Mouse (Mus musculus) stomach, embryonic 15.5 days (tissue): Measurements from ENCODE around the gene Dmwd. TPM values are rescaled to one million over a fixed set of nuclear protein-coding genes. Genes with fewer than 3 reads are reported as not detected.

Experiments
- ATAC-seq: fragments of 200-750 bp; cut with Nextera tagmentation; 2 replicates; pipeline ENCODE4 v1.8.0; 2017; ENCODE audit warnings: low read depth, moderate number of reproducible peaks, moderate TSS enrichment; ENCODE audit not compliant: insufficient read depth, low FRiP score
- H3K27ac ChIP-seq: fragments of 300-500 bp; sonication (generic); 2 replicates; pipeline ENCODE4 v1.5.1; 2015; ENCODE audit warnings: mild to moderate bottlenecking, inconsistent platforms
- H3K27me3 ChIP-seq: fragments of 300-500 bp; sonication (generic); replicated peaks from 2 replicates; pipeline ENCODE4 v1.6.1; 2015; ENCODE audit warnings: inconsistent platforms
- H3K36me3 ChIP-seq: fragments of 300-500 bp; sonication (generic); 2 replicates; pipeline ENCODE4 v1.6.1; 2015; ENCODE audit warnings: inconsistent platforms
- H3K4me1 ChIP-seq: fragments of 300-500 bp; sonication (generic); 2 replicates; pipeline ENCODE4 v1.6.1; 2015; ENCODE audit warnings: inconsistent platforms
- H3K4me2 ChIP-seq: fragments of 300-500 bp; sonication (generic); 2 replicates; pipeline ENCODE4 v1.6.1; 2015; ENCODE audit warnings: mild to moderate bottlenecking, inconsistent platforms
- H3K4me3 ChIP-seq: fragments of 300-500 bp; sonication (generic); replicated peaks from 2 replicates; pipeline ENCODE4 v1.5.1; 2015; ENCODE audit warnings: inconsistent platforms
- H3K9ac ChIP-seq: fragments of 300-500 bp; sonication (generic); 2 replicates; pipeline ENCODE4 v1.6.1; 2015; ENCODE audit warnings: inconsistent platforms
- H3K9me3 ChIP-seq: fragments of 300-500 bp; sonication (generic); 2 replicates; pipeline ENCODE4 v1.6.1; 2016; ENCODE audit warnings: inconsistent platforms
- WGBS: fragments of 180-500 bp; shearing (Covaris S2); methylation state at CpG from one replicate; pipeline ENCODE4 v1.1.7; 2015; 5-methylcytosine and 5-hydroxymethylcytosine counted together
- polyA plus RNA-seq: library from polyadenylated mRNA; unstranded; fragments of >200 nt; fragmentation: Nextera tagmentation; extraction: Ambion mirVana; gene quantifications from 2 replicates; pipeline ENCODE4 v1.2.1, GENCODE M21; 2015

The Dmwd gene
- polyA plus RNA-seq, 1 experiment from 2014 or later: 13.7 TPM

DNA sequence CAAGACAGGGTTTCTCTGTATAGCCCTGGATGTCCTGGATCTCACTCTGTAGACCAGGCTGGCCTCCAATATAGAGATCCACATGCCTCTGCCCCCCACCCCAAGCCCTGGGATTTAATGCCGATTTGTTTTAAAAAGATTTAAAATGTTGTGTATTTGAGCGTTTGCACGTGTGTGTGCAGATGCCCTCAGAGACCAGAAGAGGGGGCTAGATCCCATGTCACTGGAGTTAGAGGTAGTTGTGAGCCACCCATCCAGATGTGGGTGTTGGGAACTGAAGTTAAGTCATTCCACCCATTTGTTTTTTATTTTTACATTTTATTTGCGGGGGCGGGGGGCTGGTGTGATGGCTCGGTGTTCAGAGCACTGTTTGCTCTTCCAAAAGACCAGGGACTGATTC, 1.5 kb upstream of the Dmwd start:
- Histone ChIP-seq H3K27ac (no peak overlapping the region), H3K36me3 (peaks cover 13% of the 10 kb centered on the region), H3K4me3 (no peak overlapping the region), H3K4me2 (no peak overlapping the region), H3K27me3 (no peaks in the 10 kb centered on the region), H3K9ac (no peak overlapping the region), H3K9me3 (no peaks in the 10 kb centered on the region), H3K4me1 (peaks cover 20% of the 10 kb centered on the region)
- 90% methylated on average over 6 of the region's 6 CpGs for WGBS
- no peak for ATAC-seq

DNA sequence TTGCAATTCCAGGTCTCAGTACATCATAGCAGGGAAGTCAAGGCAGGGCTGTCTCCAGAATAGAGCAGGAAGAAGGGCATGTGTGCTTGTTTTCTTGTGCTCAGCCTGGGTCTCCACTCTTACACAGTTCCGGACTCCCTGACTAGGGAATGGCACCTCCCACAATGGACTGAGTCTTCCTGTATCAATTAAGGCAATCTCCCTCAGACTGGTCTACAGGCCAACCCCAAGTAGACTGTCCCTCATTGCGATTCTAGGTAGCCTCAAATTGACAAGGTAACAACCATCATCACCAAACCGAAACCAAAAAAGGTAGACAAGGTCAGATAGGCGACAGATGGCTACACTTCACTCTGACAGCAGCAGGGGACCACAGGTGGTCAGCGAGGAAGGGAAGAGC, 796 bp upstream of the Dmwd start:
- no peak for ATAC-seq
- H3K4me2 ChIP-seq: peak overlapping the region; percentile 80
- no peak overlapping the region for H3K9ac ChIP-seq
- H3K27ac ChIP-seq: no peak overlapping the region
- H3K27me3 ChIP-seq: no peaks in the 10 kb centered on the region
- H3K9me3 ChIP-seq: no peaks in the 10 kb centered on the region
- H3K4me3 ChIP-seq: peak overlapping the region; percentile 66
- WGBS: 46% methylated on average over 5 of the region's 5 CpGs
- peaks cover 19% of the 10 kb centered on the region for H3K36me3 ChIP-seq
- H3K4me1 ChIP-seq: peaks cover 20% of the 10 kb centered on the region

DNA sequence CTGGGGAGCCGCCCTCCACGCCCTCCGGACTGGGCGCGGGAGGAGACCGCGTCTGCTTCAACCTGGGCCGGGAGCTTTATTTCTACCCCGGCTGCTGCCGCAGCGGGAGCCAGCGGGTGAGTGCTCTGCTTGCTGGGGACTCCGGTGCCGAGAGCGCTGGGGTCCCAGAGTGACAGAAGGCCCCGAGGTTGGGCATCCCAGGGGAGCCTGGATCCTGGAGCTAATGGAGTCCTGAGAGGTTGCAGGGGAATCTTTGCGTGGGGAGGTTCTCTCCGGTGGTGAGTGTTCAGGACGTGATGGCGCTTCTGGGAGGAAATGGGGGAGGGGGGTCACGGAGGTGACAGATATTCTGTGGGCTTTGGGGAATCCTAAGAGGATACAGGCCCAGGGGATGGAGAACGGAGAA, 562 bp downstream of the Dmwd start:
- H3K4me1 ChIP-seq: peaks cover 22% of the 10 kb centered on the region
- H3K9me3 ChIP-seq: no peaks in the 10 kb centered on the region
- H3K36me3 ChIP-seq: peaks cover 33% of the 10 kb centered on the region
- peak overlapping the region; percentile 66 for H3K4me3 ChIP-seq
- H3K9ac ChIP-seq: peak overlapping the region; percentile 93
- H3K27me3 ChIP-seq: no peaks in the 10 kb centered on the region
- WGBS: under 1% methylated on average over 22 of the region's 22 CpGs
- peak overlapping the region; percentile 73 for H3K27ac ChIP-seq
- H3K4me2 ChIP-seq: peak overlapping the region; percentile 80
- ATAC-seq: 0 out of 2 replicates have a peak, but pooled peaks have one; percentile 10

DNA sequence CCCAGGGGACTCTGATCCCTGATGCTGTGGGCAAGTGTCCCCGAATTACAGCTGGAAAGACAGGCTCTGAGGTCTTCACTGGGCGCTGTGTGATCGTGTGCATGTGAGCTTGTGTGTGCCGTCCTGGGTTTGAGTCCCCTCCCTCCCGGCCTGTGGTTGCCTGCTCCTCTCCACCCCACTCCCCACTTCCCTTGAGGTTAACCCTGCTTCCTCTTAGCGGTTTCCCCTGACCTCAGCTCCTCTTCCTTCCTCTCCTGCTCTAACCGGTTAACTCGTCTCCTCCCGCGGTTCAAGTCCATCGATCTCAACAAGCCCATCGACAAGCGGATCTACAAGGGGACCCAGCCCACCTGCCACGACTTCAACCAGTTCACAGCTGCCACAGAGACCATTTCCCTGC, 1.7 kb downstream of the Dmwd start:
- Histone ChIP-seq H3K27me3 (no peaks in the 10 kb centered on the region), H3K9me3 (no peaks in the 10 kb centered on the region), H3K36me3 (peaks cover 37% of the 10 kb centered on the region), H3K9ac (no peak overlapping the region), H3K27ac (no peak overlapping the region), H3K4me1 (peaks cover 34% of the 10 kb centered on the region), H3K4me2 (peak overlapping the region; percentile 80), H3K4me3 (peak overlapping the region; percentile 66; the same call in 1 of the 2 replicates)
- WGBS: 70% methylated on average over 14 of the region's 14 CpGs
- ATAC-seq: no peak

DNA sequence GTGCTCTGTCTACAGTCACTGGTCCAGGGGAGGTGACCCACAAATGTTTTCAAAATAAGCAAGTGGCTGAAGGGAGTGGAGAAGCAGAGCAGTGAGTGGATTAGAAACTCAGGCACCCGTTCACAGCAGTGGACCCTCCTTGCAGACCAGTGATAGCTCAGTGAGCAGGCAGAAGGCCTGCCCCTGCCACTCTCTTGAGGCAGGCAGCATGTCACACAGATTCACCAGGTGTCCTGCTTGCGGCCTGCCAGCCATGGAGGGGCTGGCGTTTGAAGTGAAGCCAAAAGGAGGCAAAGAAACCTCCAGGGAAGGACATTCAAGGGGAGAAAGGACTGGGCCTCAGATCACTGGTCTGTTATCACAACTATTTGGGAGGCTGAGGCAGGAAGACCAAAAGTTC, 2.7 kb downstream of the Dmwd start:
- Histone ChIP-seq H3K9ac (no peak overlapping the region), H3K36me3 (peaks cover 37% of the 10 kb centered on the region), H3K27ac (no peak overlapping the region), H3K4me3 (no peak overlapping the region), H3K4me2 (no peak overlapping the region), H3K27me3 (no peaks in the 10 kb centered on the region), H3K9me3 (no peaks in the 10 kb centered on the region), H3K4me1 (peaks cover 44% of the 10 kb centered on the region)
- 81% methylated on average over 3 of the region's 3 CpGs for WGBS
- no peak for ATAC-seq

DNA sequence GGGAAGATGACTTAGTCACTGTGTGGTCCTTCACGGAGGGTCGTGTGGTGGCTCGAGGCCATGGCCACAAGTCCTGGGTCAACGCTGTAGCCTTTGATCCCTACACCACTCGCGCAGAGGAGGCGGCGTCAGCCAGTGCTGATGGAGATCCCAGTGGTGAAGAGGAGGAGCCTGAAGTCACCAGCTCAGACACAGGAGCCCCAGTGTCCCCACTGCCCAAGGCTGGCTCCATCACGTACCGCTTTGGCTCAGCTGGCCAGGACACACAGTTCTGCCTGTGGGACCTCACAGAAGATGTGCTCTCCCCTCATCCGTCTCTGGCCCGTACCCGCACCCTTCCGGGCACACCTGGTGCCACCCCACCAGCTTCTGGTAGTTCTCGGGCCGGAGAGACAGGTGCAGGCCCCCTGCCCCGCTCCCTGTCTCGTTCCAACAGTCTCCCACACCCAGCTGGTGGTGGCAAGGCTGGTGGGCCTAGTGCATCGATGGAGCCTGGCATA, 4.5 kb downstream of the Dmwd start:
- Histone ChIP-seq H3K9ac (no peak overlapping the region), H3K36me3 (peaks cover 37% of the 10 kb centered on the region), H3K4me3 (no peak overlapping the region), H3K27ac (no peak overlapping the region), H3K4me1 (peaks cover 58% of the 10 kb centered on the region), H3K4me2 (no peak overlapping the region), H3K27me3 (no peaks in the 10 kb centered on the region), H3K9me3 (no peaks in the 10 kb centered on the region)
- 81% methylated on average over 19 of the region's 19 CpGs for WGBS
- ATAC-seq: no peak

DNA sequence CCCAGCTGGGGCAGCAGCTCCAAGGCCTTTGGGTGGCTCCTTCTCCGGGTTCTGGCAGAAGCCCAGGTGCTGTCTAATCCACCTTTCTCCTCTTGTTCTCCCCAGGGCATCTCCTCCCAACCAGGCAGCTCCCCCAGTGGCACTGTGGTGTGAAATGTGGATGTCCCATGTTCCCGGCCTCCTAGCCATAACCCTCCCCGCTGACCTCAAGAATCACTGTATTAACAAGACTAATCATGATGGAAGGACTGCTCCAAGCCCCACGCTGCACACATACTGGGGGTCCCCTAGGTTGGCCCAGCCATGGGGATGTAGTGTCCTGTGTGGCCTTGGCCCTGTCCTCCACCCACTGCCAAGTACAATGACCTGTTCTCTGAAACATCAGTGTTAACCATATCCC, 6.1 kb downstream of the Dmwd start:
- Histone ChIP-seq H3K36me3 (peaks cover 37% of the 10 kb centered on the region), H3K27ac (0 out of 2 replicates have a peak overlapping the region, but pooled peaks have one; percentile 42), H3K9me3 (no peaks in the 10 kb centered on the region), H3K4me2 (no peak overlapping the region), H3K27me3 (no peaks in the 10 kb centered on the region), H3K9ac (no peak overlapping the region), H3K4me1 (peaks cover 61% of the 10 kb centered on the region), H3K4me3 (no peak overlapping the region)
- no peak for ATAC-seq
- 75% methylated on average over 4 of the region's 4 CpGs for WGBS

DNA sequence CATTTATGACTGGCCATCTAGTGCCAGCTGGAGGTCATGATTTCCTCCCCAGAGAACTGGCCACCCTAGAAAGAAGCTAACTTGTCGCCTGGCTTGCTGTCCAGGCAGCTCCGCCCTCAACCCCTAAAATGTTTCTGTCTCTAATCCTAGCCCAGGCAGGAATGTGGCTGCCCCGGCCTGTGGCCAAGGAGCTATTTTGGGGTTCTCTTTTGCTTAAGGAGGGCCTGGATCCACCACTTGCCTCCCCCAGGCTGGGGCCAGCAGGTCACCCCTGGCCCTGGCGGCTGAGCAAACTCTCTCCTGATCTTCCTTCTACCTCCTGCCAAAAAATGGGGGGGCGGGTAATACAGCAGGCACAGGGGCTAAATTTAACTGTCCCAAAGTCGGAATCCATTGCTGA, 7.1 kb downstream of the Dmwd start:
- Histone ChIP-seq H3K4me1 (peaks cover 52% of the 10 kb centered on the region), H3K9me3 (no peaks in the 10 kb centered on the region), H3K4me3 (peak overlapping the region; percentile 42; the same call in 1 of the 2 replicates), H3K36me3 (peaks cover 37% of the 10 kb centered on the region), H3K27ac (peak overlapping the region; percentile 42; the same call in 1 of the 2 replicates), H3K9ac (peak overlapping the region; percentile 5; the same call in 1 of the 2 replicates), H3K4me2 (peak overlapping the region; percentile 53), H3K27me3 (no peaks in the 10 kb centered on the region)
- WGBS: 37% methylated on average over 6 of the region's 6 CpGs
- ATAC-seq: no peak

DNA sequence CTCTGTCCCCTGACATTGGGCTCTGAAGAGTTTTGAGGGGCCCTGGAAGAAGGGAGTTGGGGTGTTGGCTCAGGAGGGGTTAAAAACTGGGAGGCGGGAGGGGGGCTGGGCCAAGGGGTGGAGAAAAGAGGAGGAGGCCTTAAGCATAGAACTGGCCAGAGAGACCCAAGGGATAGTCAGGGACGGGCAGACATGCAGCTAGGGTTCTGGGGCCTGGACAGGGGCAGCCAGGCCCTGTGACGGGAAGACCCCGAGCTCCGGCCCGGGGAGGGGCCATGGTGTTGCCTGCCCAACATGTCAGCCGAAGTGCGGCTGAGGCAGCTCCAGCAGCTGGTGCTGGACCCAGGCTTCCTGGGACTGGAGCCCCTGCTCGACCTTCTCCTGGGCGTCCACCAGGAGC, 7.7 kb downstream of the Dmwd start, which contains the start of gene Dmpk:
TSS of gene Dmpk (plus strand) at position 149 of the 400 bp plus-strand sequence.
- peak within 1 kb of the TSS; percentile 42 for H3K4me3 ChIP-seq
- peak; percentile 61; the same call in 1 of the 2 replicates for ATAC-seq
- H3K36me3 ChIP-seq: peaks cover 31% of the 10 kb centered on the region
- H3K27ac ChIP-seq: peak within 1 kb of the TSS; percentile 60
- H3K9ac ChIP-seq: peak within 1 kb of the TSS; percentile 38
- no peaks in the 10 kb centered on the region for H3K27me3 ChIP-seq
- peaks cover 51% of the 10 kb centered on the region for H3K4me1 ChIP-seq
- peak within 1 kb of the TSS; percentile 53 for H3K4me2 ChIP-seq
- H3K9me3 ChIP-seq: no peaks in the 10 kb centered on the region
- 25% methylated on average over 10 of the region's 10 CpGs for WGBS

DNA sequence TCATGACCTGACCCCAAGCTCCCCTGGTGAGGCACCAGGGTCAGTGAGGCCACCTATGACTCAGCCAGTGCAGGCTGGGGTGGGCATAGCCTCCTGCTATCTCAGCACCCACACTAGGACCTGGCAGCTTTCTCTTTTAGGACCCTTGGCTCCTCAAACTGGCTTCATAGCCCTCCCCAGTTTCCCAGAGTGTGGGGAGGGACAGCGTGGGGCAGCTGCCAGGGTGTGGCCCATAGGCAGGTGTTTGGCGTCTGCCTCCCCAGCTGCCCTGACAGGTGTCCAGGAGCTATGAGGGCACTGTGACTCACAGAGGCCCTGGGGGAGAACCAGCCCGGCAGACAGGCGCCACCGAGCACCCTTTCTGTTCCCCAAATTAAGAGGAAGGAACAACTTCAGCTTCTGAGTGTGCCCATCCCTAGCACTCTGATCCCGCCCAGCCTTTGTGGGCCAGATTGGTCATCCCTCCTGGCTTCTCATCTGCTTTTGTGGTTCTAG, 8.3 kb downstream of the Dmwd start:
- Histone ChIP-seq H3K4me1 (peaks cover 51% of the 10 kb centered on the region), H3K4me2 (peak overlapping the region; percentile 53)
- 53% methylated on average over 6 of the region's 6 CpGs for WGBS

DNA sequence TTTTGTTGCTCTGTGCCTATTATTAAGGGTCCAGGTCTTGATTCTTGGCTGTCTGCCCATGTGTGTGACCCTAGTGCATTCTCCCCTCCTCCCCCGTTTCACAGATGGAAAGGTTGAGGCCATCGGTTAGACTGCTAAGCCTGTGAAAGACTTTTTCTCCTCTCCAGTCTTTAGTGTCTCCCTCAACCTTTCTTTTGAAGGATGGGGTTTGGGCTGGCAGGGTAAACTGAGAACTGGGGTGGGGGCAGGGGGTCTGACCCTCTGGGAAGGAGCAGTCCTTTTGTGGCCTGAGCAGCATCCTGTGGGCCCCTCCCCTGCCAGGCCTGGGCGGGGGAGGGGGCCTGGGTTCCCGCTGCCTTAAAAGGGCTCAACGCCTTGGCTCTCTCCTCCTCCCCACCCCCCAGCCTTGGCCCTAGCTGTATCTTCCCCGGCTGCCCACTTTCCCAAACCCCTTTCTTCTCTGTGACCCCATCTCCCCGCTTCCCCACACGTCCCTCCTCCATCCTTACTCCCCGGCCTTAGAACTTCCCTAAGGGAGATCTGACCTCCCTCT, 9.0 kb downstream of the Dmwd start:
- ATAC-seq: no peak
- H3K4me2 ChIP-seq: peak overlapping the region; percentile 53

More for the DNA sequence above, 8.3 kb downstream of the Dmwd start:
- Histone ChIP-seq H3K9me3 (no peaks in the 10 kb centered on the region), H3K36me3 (peaks cover 26% of the 10 kb centered on the region), H3K27me3 (no peaks in the 10 kb centered on the region), H3K9ac (peak overlapping the region; percentile 38; the same call in 1 of the 2 replicates), H3K4me3 (peak overlapping the region; percentile 42), H3K27ac (peak overlapping the region; percentile 60)
- ATAC-seq: no peak

DNA sequence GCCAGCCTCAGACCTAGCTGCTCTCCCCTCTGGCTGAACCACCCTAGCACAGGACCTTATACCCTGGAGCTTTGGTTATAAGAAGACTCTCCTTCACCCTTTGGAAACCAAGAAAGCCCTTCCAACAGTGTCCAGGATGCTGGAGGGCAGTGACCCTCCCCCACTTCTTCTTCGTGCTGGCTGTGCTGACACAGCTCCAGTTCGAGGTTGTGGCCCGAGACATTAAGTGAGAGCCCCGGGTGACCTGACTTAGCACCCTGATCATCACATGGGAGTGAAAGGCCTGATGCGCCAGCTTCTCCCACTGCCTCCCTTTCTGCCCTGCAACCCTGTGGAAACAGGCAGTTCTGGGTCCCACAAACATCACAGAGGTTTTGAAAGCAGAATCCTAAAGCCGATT, 9.5 kb downstream of the Dmwd start:
- H3K4me2 ChIP-seq: peak overlapping the region; percentile 53
- peaks cover 51% of the 10 kb centered on the region for H3K4me1 ChIP-seq
- WGBS: 11% methylated on average over 6 of the region's 6 CpGs
- H3K9me3 ChIP-seq: no peaks in the 10 kb centered on the region
- no peaks in the 10 kb centered on the region for H3K27me3 ChIP-seq
- no peak overlapping the region for H3K9ac ChIP-seq
- peak overlapping the region; percentile 42 for H3K4me3 ChIP-seq
- peak overlapping the region; percentile 60 for H3K27ac ChIP-seq
- peaks cover 17% of the 10 kb centered on the region for H3K36me3 ChIP-seq
- ATAC-seq: no peak

More for the DNA sequence above, 9.0 kb downstream of the Dmwd start:
- no peaks in the 10 kb centered on the region for H3K9me3 ChIP-seq
- H3K9ac ChIP-seq: 0 out of 2 replicates have a peak overlapping the region, but pooled peaks have one; percentile 9
- peak overlapping the region; percentile 42 for H3K4me3 ChIP-seq
- peak overlapping the region; percentile 60 for H3K27ac ChIP-seq
- WGBS: 22% methylated on average over 9 of the region's 9 CpGs
- H3K4me1 ChIP-seq: peaks cover 51% of the 10 kb centered on the region
- H3K27me3 ChIP-seq: no peaks in the 10 kb centered on the region
- H3K36me3 ChIP-seq: peaks cover 22% of the 10 kb centered on the region
